Mouse (Mus musculus) frontal cortex, postnatal 25 days (tissue): ENCODE measurements around the gene Btbd6.

ENCODE experiments used
- DNase-seq, 2 experiments: peaks; one replicate each; pipeline ENCODE4 v3.0.0; 2022; ENCODE audit warnings: low spot score in 2 of 2

Gene Btbd6

GRCm38 (mm10) chr12:113004993-113005392 lies 28.7 kb downstream of the Btbd6 start:
- DNase-seq = peak; percentile 40 to 58

DNA sequence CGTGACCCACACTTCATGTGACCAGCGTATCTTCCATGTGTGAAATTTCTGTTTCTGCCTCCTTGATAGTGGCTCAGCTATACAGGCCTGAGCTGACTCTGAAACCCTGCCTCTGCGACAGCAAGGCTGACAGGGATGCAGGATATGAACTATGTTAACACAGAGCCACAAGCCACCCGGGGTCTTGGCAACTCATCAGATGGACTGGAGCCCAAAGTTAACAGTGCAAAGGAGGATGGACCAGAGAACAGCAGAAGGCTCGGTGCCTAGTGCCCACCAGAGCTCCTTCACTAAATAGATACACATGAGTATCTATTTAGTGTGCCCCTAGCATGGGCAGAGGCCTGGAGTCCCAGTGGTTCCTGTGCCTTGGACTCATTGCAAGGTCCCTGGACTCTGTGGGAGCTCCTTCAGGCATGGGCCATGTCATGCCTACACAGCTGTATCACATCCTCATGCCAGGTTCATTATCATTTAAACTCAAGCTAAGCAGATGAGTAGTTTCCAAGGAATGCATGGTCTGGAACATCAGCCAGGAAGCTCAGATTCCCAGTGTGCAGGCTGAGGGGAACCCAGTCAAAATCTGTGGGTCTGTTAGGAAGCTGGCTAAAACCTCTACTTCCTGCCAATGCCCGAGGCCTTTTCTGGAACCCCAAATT lies 35.5 kb downstream of the Btbd6 start:
- no peak for DNase-seq

- no peak for DNase-seq
Measured at GRCm38 (mm10) chr12:113012443-113012842, 36.2 kb downstream of the Btbd6 start.

- peak in 1 of 2 experiments; percentile 24 for DNase-seq
Measured at GRCm38 (mm10) chr12:113013021-113013491, 36.8 kb downstream of the Btbd6 start.

GRCm38 (mm10) chr12:113013604-113014558 lies 37.6 kb downstream of the Btbd6 start, which contains the start of gene Pacs2:
Gene Pacs2, plus strand, starts transcription at chr12:113014508.
- peak; percentile 77 to 88 for DNase-seq

- DNase-seq = no peak
Measured at GRCm38 (mm10) chr12:113014561-113015556, 38.6 kb downstream of the Btbd6 start.

DNA sequence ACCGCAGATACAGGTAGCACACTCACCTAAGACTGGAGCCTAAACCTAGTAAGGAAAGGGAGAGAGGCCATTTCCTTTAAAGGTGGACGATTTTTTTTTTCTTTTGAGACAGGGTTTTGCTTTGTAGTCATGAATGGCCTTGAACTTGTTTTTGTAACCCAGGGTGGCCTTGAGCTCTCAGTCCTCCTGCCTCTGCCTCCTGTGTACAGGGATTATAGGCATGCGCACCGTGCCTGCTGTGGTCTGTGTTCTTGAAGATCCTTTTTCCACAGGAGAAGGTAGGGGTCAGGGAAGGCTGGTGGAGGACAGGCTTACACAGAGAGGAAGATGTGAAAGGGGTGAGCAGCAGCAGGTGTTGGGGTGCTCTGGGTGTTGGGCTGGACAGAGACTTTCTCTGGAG lies 39.7 kb downstream of the Btbd6 start:
- no peak for DNase-seq

DNA sequence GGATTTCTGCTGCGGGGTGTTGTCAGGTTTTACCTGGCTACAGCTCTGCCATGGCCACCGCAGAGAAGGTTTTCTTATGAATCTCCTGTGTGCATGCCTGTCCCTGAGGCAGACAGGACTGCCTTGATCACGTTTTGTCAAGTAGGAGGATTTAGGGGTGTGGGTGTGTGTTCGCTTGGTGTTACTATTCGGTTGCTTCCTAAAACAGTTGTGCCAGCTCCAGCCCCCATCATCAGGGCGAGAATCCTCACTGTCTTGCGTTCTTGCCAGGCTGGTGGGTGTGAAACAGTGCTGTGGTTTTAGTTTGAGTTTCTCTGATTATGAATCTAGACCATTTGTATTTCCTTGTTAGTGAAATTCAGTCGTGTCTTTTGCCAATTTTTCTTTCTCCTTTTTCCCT lies 40.7 kb downstream of the Btbd6 start:
- DNase-seq = peak; percentile 45 to 52

- no peak for DNase-seq
Measured at GRCm38 (mm10) chr12:113017429-113017984, 41.2 kb downstream of the Btbd6 start.

DNA sequence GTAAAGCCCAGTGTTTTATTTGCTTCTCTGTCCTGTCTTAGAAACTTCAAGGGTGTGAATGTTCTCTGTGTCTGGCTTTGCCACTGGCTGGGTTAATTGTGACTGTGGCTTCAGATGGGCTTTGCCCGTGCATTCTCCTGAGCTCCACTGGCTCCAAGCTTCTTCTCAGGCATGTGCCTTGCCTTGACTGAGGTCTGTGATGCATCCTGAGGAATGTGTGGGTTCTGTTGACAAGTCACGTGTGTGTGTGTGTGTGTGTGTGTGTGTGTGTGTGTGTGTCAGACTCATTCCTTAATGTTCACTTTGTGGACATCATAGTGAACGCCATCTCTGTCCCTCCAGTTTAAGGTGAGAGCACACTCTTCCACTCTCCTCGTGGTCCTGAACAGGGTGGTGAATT lies 42.5 kb downstream of the Btbd6 start:
- DNase-seq = no peak

- DNase-seq = no peak
Measured at GRCm38 (mm10) chr12:113021488-113021887, 45.2 kb downstream of the Btbd6 start.

- no peak for DNase-seq
Measured at GRCm38 (mm10) chr12:113023082-113023481, 46.8 kb downstream of the Btbd6 start.

DNA sequence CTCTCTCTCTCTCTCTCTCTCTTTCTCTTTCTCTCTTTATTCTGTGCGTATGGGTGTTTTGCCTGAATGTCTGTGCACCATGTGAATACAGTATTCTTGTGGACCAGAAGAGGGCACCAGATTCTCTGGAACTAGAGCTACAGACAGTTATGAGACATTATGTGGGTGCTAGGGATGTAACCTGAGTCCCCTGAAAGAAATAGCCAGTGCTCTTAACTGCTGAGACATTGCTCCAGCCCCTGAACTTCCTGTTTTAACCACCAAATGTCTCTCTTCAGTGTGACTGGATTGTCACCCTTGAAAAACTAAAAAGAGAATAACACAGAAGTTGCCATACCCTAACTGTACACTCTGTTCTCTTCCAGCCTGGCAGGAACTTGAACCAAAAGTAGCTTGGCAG lies 50.3 kb downstream of the Btbd6 start:
- DNase-seq = no peak

DNA sequence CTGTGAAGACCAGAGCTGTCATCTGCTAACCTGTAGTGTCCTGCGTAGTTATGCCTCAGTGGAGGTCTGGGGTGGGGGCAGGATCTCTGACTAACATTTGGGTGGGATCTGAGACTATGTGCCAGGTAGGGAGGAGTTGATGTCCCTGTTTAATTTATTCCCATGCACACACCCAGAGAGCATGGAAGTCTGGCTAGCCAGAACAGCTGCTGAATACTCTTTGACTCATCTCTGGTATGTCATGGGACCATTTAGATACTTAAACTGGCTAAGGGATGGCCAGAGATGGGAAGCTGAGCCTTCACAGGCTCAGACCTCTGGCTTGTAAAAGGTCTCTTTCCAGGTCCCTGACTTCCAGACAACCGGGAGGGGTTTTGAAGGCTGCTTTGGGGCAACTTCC lies 51.2 kb downstream of the Btbd6 start:
- no peak for DNase-seq

- no peak for DNase-seq
Measured at GRCm38 (mm10) chr12:113028067-113028466, 51.8 kb downstream of the Btbd6 start.
